In the genomic region with DNA sequence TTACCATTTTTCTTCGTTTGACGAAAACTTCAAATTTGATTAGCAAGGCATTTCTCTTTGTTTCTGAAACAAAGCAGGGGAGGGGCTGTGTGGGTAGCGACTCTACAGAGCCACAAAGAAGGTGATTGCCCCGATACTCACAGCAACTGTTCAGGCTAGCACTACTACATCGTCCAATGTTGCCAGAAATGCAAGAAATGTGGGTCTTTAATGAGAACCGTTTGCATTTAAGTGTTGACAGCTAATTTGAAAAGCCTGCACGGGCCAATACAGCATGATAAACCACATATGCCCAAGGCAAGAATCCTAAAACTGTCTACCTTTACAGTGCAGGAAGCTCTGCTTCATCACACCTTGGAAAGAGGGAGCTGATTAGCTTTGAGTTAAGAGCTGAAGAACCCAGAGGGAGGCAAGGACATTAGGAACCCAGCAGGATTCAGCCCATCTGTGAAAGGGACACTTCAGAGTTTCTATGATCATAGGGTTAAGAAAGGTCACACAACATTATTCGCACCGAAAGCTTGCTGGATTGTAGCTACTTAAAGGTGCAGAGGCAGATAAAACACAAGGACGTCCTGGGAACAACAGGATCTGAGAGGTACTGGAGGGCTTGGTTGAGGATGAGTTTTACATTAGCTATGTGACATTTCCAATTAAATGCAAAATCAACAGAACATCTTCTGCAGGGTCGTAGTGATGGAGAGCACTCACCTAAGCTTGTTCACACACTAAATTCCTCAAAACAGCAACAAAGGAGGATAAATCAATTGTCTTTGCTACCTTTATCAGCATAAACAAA, we compare ENCODE assay signal across 9 mouse cellular contexts.
DNase-seq lines count a peak whose midpoint lies in the region; ATAC-seq lines count a peak whose summit lies in the region.
"Had no signal": no experiment of that assay in that cellular context is flagged by ENCODE, and none has a peak within 500 bp of the region (broad histone marks: within the 10 kb centered on the region; RNA-seq: fewer than 3 reads in every experiment).

No protein-coding gene starts in this region.

- H3K27me3 ChIP-seq in embryonic facial prominence, embryonic 12.5 days: no peaks in the 10 kb centered on the region
- no peaks in the 10 kb centered on the region for H3K27me3 ChIP-seq in embryonic facial prominence, embryonic 10.5 days (replicated peaks; ENCODE audit: low read depth, poor library complexity, severe bottlenecking)
- no peaks in the 10 kb centered on the region for H3K27me3 ChIP-seq in hindbrain, embryonic 10.5 days (ENCODE audit: insufficient read depth, poor library complexity, severe bottlenecking)
- H3K27me3 ChIP-seq in midbrain, embryonic 15.5 days (replicated peaks): no peaks in the 10 kb centered on the region
- H3K27me3 ChIP-seq: limb, embryonic 13.5 days had no signal

- no peak overlapping the region for H3K4me2 ChIP-seq in embryonic facial prominence, embryonic 12.5 days (replicated peaks)
- H3K4me2 ChIP-seq in midbrain, embryonic 15.5 days: no peak overlapping the region; the same call in 1 of the 2 replicates

- ATAC-seq in embryonic facial prominence, embryonic 12.5 days (ENCODE audit: insufficient number of reproducible peaks, insufficient read depth, low FRiP score, low TSS enrichment): 0 out of 2 replicates have a peak, but pooled peaks have one; percentile 15
- ATAC-seq in midbrain, embryonic 15.5 days (replicated peaks): peak; percentile 63; the same call in 1 of the 2 replicates
- no peak for ATAC-seq in megakaryocyte-erythroid progenitor cell, adult 5-6 weeks (replicated peaks; ENCODE audit: low FRiP score, low TSS enrichment, poor library complexity, severe bottlenecking)

- H3K9me3 ChIP-seq in embryonic facial prominence, embryonic 12.5 days: no peaks in the 10 kb centered on the region
- no peaks in the 10 kb centered on the region for H3K9me3 ChIP-seq in embryonic facial prominence, embryonic 10.5 days
- no peaks in the 10 kb centered on the region for H3K9me3 ChIP-seq in hindbrain, embryonic 10.5 days
- no peaks in the 10 kb centered on the region for H3K9me3 ChIP-seq in midbrain, embryonic 15.5 days
- H3K9me3 ChIP-seq: limb, embryonic 13.5 days had no signal

- 24% methylated on average over 11 of the region's 11 CpGs for WGBS in embryonic facial prominence, embryonic 12.5 days
- 26% methylated on average over 11 of the region's 11 CpGs for WGBS in embryonic facial prominence, embryonic 10.5 days
- WGBS in hindbrain, embryonic 10.5 days: 17% methylated on average over 11 of the region's 11 CpGs
- 19% methylated on average over 11 of the region's 11 CpGs for WGBS in midbrain, embryonic 15.5 days

- H3K9ac ChIP-seq in embryonic facial prominence, embryonic 12.5 days: no peak overlapping the region
- no peak overlapping the region for H3K9ac ChIP-seq in midbrain, embryonic 15.5 days
- H3K9ac ChIP-seq: limb, embryonic 13.5 days had no signal

- DNase-seq in embryonic facial prominence, embryonic 10.5 days (ENCODE audit: low spot score): no peak
- DNase-seq in cerebellum, postnatal 10 days: peak; percentile 27 to 53
- DNase-seq in hindbrain, embryonic 10.5 days (ENCODE audit: low spot score): peak; percentile 4
- DNase-seq in lung, postnatal 25 days (ENCODE audit: low spot score): no peak
- DNase-seq in c-Kit-positive CD71-positive TER-119-positive erythroid progenitor cells, embryonic 14.5 days (ENCODE audit: low spot score): no peak

- H3K4me1 ChIP-seq in embryonic facial prominence, embryonic 12.5 days: no peaks in the 10 kb centered on the region
- peaks cover 13% of the 10 kb centered on the region for H3K4me1 ChIP-seq in embryonic facial prominence, embryonic 10.5 days
- H3K4me1 ChIP-seq in hindbrain, embryonic 10.5 days (replicated peaks): peaks cover 22% of the 10 kb centered on the region
- peaks cover 20% of the 10 kb centered on the region for H3K4me1 ChIP-seq in midbrain, embryonic 15.5 days

- no peak overlapping the region for H3K27ac ChIP-seq in embryonic facial prominence, embryonic 12.5 days
- H3K27ac ChIP-seq in embryonic facial prominence, embryonic 10.5 days (replicated peaks): no peak overlapping the region
- H3K27ac ChIP-seq in hindbrain, embryonic 10.5 days: peak overlapping the region; percentile 69
- H3K27ac ChIP-seq in midbrain, embryonic 15.5 days: peak overlapping the region; percentile 58
- H3K27ac ChIP-seq: limb, embryonic 13.5 days had no signal

- no peaks in the 10 kb centered on the region for H3K36me3 ChIP-seq in embryonic facial prominence, embryonic 12.5 days
- H3K36me3 ChIP-seq in embryonic facial prominence, embryonic 10.5 days (replicated peaks): no peaks in the 10 kb centered on the region
- no peaks in the 10 kb centered on the region for H3K36me3 ChIP-seq in hindbrain, embryonic 10.5 days
- no peaks in the 10 kb centered on the region for H3K36me3 ChIP-seq in midbrain, embryonic 15.5 days (replicated peaks)
- H3K36me3 ChIP-seq: limb, embryonic 13.5 days had no signal

- no peak overlapping the region for H3K4me3 ChIP-seq in embryonic facial prominence, embryonic 12.5 days
- H3K4me3 ChIP-seq in embryonic facial prominence, embryonic 10.5 days: no peak overlapping the region
- no peak overlapping the region; the same call in 1 of the 2 replicates for H3K4me3 ChIP-seq in hindbrain, embryonic 10.5 days
- no peak overlapping the region for H3K4me3 ChIP-seq in midbrain, embryonic 15.5 days
- H3K4me3 ChIP-seq: limb, embryonic 13.5 days had no signal

Comparison
In these comparisons a context has a peak if more than half of its experiments do, and no peak if none do; other contexts are left out.
1. H3K27ac ChIP-seq: peak in hindbrain, embryonic 10.5 days (single experiment) and midbrain, embryonic 15.5 days (single experiment); none in embryonic facial prominence, embryonic 12.5 days (single experiment) and embryonic facial prominence, embryonic 10.5 days (single experiment).
2. DNase-seq: peak in cerebellum, postnatal 10 days (2 of 2) and hindbrain, embryonic 10.5 days (single experiment); none in embryonic facial prominence, embryonic 10.5 days (single experiment), lung, postnatal 25 days (single experiment) and c-Kit-positive CD71-positive TER-119-positive erythroid progenitor cells, embryonic 14.5 days (single experiment).